Mouse (Mus musculus) erythroblast, embryonic 14.5 days (primary cell): ENCODE data around the gene Akap9.

ENCODE experiments used
- GATA1 ChIP-seq: IDR thresholded peaks from 2 replicates; pipeline ENCODE4 v1.6.1; 2012; ENCODE audit warnings: low read length, inconsistent platforms, mixed read lengths
- TAL1 ChIP-seq: IDR thresholded peaks from 3 replicates; pipeline ENCODE4 v1.6.1; 2012; ENCODE audit warnings: low read length, inconsistent platforms, mixed read lengths

DNA sequence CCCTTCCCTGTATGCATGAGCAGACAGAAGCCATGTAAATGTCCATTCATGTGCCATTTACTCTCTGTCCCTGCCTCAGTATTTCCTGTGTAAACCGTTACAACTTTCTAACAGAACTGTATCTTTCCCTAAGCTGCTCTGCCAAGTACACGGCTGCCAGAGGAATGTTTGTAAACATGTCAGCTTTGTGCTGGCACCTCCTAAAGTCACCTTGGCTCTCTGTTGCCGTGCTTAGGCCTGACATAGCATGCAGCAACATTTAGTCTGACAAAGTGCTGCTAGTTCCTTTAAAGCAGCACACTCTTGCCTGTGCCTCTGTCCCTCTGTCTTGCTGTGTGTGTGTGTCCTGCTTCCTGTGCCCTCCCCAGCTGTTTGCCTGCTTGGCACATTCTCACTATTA is 139.3 kb downstream of the Akap9 start:
- TF ChIP-seq TAL1, result no peak
- TF ChIP-seq GATA1, result no peak
